Mouse (Mus musculus) testis, postnatal 10 days (tissue): Measurements from ENCODE around the gene Mst1r.

Source experiments
- DNase-seq: peaks from one replicate; pipeline ENCODE4 v3.0.0; 2021; ENCODE audit warnings: low spot score

Gene Mst1r

GRCm38 (mm10) chr9:107955613-107956289, 49.1 kb downstream of the Mst1r start:
- no peak for DNase-seq

GRCm38 (mm10) chr9:107957141-107957540, 50.5 kb downstream of the Mst1r start:
- no peak for DNase-seq

GRCm38 (mm10) chr9:107959896-107960295, 53.2 kb downstream of the Mst1r start:
- no peak for DNase-seq

DNA sequence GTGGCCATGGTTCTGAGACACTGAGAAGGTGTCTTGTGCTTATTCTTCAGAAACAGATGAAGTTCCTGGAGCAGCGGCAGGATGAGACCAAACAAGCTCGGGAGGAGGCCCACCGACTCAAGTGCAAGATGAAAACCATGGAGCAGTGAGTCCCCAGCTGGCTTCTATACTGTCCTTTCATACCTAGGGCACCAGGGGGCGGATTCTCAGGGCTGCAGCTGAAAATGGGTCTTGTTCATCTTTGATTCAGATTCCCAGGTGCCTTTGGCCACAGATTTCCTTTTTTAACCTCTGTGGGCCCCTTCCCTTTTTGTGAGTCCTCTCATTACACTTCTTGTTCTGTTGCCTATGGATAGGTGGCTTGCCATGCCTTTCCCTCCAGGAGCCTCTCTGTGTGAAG, 54.3 kb downstream of the Mst1r start:
- DNase-seq = no peak

GRCm38 (mm10) chr9:107961351-107961762, 54.7 kb downstream of the Mst1r start:
- no peak for DNase-seq

DNA sequence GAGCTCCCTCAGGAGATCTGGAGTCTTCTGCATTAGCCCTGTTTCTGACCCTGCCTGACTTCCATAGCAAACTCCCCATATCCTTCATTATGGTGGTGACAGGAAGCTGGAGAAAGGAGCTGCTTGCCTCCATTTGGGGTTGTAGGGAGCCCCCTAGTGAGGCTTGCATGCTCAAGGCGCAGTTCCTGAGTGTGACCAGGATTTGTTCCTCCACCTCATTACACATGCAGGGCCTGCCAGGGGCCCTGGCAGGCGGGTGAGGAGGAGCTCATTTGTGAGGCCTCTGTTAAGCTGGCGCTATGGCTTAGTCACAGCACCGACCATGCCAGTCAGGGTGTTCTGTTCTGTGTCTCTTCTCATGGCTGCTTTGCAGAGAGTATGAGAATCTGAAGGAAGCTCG, 55.2 kb downstream of the Mst1r start:
- DNase-seq = no peak

DNA sequence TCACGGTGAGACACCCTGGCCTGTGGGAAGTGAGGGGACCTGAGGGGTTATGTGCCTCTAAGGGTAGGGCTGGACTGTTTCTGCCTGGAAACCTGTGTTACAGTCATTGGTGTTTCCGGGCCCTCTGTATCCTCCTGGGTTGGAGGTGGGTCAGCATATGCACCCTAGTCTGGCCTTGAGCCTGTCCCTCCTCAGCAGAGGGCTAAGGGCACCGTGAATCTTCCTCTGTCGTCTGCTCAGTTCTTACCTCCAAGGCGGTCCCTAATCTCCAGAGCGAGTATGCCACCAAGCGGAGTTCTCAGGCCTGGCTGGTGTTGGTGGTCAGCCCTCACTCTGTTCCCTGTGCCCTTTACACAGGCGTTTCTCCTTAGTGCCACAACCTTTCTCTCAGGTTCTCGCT, 56.2 kb downstream of the Mst1r start:
- DNase-seq = no peak

GRCm38 (mm10) chr9:107963700-107964099, 57.0 kb downstream of the Mst1r start:
- peak; percentile 94 for DNase-seq

- no peak for DNase-seq
Observed at GRCm38 (mm10) chr9:107964681-107965080, 58.0 kb downstream of the Mst1r start.

- DNase-seq = no peak
Observed at GRCm38 (mm10) chr9:107966676-107967075, 60.0 kb downstream of the Mst1r start.

GRCm38 (mm10) chr9:107967437-107967836, 60.8 kb downstream of the Mst1r start:
- no peak for DNase-seq

GRCm38 (mm10) chr9:107968531-107968930, 61.9 kb downstream of the Mst1r start:
- DNase-seq = no peak
